Mouse (Mus musculus): Measurements from ENCODE around the gene Ube2l3. TPM values are rescaled to one million over a fixed set of nuclear protein-coding genes. Genes with fewer than 3 reads are reported as not detected.
A peak's percentile ranks its signal among the peaks of the same experiment; 100 is the strongest.

The Ube2l3 gene
- 410 and 436 TPM in 2 replicates for polyA plus RNA-seq (2016; fragmentation: Nextera tagmentation; extraction: Ambion mirVana)

DNA sequence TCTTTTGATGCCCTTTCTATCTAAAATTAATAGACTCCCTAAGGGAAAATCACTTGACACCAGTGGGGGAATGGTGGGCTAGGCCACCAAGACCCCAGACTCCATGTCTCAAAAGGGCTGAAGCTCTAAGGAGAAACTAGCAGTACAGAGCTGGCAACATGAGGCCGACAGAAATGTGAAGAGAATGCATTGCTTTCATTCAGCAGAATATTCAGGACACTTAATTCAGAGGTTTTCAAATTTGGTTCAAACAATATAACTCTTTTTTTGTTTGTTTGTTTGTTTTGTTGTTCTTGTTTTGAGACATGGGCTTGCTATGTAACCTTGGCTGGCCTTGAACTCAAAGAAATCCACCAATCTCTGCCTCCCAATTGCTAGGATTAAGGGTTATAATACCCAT lies at the start of gene Ube2l3:
TSS of gene Ube2l3 (minus strand) at position 101 of the 400 bp plus-strand sequence.
- Histone ChIP-seq H3K9me3 (no peaks in the 10 kb centered on the region), H3K27ac (replicated peaks) (peak within 1 kb of the TSS; percentile 98)

DNA sequence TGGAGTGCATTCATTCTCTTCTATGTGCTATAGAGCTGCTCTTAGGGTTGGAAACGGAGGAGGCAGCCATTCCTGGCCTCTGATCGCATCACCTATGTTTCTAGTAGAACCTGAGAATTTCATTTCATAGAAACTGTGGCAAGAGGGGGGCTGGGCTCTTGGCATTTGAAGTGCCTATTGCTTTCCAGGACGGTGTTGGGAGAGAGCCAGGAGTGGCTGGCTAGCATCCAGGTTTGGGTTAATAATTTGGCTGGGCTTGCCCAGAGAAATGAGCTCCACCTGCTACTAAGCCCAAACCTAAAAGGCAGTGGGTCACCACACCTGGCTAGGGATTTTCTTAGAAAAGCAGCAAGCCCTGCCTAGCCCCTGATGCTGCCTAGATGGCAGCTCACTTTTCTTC lies 49.1 kb upstream of the Ube2l3 start:
- 80% methylated on average over 3 of the region's 3 CpGs for WGBS

More for the DNA sequence above, at the start of gene Ube2l3:
- DNase-seq (ENCODE audit: low spot score): no peak
- H3K27me3 ChIP-seq (replicated peaks; ENCODE audit: low read depth, poor library complexity, severe bottlenecking): peaks cover 16% of the 10 kb centered on the region
- peaks cover 13% of the 10 kb centered on the region for H3K36me3 ChIP-seq (replicated peaks)
- 82% methylated on average over 1 of the region's 1 CpGs for WGBS
- H3K4me3 ChIP-seq: peak within 1 kb of the TSS; percentile 97
- H3K4me1 ChIP-seq: peaks cover 15% of the 10 kb centered on the region

DNA sequence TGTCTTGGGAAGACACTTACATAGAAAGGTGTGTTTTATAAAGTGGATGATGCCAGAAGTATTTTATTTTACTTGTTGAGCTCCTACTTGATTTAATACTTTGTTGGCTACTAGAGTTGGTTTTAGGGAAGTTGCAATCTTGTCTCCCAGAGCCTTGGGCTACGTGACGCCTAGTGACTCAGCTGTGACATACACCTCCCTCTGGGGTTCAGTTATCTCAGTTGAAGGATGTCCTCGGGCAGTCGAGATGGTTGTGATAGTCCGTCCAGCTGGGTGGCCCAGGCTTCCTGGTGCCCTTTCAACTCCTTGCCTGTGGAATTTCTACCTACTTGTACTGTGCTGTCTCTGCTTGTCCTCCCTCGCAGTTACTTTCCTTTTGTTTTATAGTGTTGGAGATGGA lies 46.7 kb upstream of the Ube2l3 start:
- no peaks in the 10 kb centered on the region; the same call in 1 of the 2 replicates for H3K36me3 ChIP-seq (replicated peaks)
- H3K4me1 ChIP-seq: peaks cover 41% of the 10 kb centered on the region
- H3K4me3 ChIP-seq: no peak overlapping the region
- no peak overlapping the region for H3K27ac ChIP-seq (replicated peaks)
- H3K9me3 ChIP-seq: no peaks in the 10 kb centered on the region
- WGBS: 62% methylated on average over 6 of the region's 6 CpGs
- DNase-seq (ENCODE audit: low spot score): no peak
- H3K27me3 ChIP-seq (replicated peaks; ENCODE audit: low read depth, poor library complexity, severe bottlenecking): no peaks in the 10 kb centered on the region

More for the DNA sequence above, 49.1 kb upstream of the Ube2l3 start:
- H3K4me1 ChIP-seq: peaks cover 48% of the 10 kb centered on the region
- H3K36me3 ChIP-seq (replicated peaks): peaks cover 15% of the 10 kb centered on the region
- no peak overlapping the region for H3K4me3 ChIP-seq
- H3K27ac ChIP-seq (replicated peaks): no peak overlapping the region
- no peak for DNase-seq (ENCODE audit: low spot score)
- H3K27me3 ChIP-seq (replicated peaks; ENCODE audit: low read depth, poor library complexity, severe bottlenecking): no peaks in the 10 kb centered on the region
- H3K9me3 ChIP-seq: no peaks in the 10 kb centered on the region

DNA sequence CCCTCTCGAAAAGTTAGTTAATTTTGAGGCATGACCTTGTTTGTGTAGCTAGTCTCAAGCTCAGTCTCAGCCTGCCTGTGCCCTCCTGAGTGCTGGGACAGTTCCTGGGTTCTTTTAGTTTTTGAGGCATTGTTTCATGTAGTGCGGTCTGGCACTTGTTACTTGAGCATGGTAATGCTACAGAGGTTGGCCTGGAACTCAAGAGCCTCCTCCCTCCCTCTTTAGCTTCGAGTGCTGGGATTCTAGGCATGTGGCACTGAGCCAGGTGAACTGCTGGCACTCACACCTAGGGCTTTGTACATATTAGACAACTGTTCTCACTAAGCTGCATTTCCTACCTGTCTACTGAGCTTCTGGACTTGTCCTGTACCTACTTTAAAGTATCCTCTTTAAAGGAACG lies 45.3 kb upstream of the Ube2l3 start:
- H3K9me3 ChIP-seq: no peaks in the 10 kb centered on the region
- H3K36me3 ChIP-seq (replicated peaks): no peaks in the 10 kb centered on the region; the same call in 1 of the 2 replicates
- H3K27me3 ChIP-seq (replicated peaks; ENCODE audit: low read depth, poor library complexity, severe bottlenecking): no peaks in the 10 kb centered on the region
- H3K4me1 ChIP-seq: peaks cover 36% of the 10 kb centered on the region
- H3K4me3 ChIP-seq: no peak overlapping the region
- no peak for DNase-seq (ENCODE audit: low spot score)
- no peak overlapping the region for H3K27ac ChIP-seq (replicated peaks)
- WGBS: 86% methylated on average over 4 of the region's 4 CpGs

DNA sequence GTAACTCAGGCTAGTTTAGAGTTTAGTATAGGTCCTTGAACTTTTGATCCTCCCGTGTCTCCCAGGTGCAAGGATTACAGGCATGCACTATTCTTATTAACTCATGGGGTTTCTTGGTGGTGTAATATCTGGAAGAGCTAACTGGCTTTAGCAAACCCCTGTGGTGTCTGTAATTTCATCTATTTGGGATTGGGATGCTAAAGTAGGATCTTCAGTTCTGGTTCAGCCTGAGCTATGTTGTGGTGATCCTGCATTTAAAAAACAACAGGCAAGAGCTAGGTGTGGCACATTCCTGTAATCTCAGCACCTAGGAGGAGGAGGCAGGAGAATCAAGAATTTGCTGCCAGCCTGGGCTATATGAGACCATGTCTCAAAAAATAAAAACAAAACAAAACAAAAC lies 42.5 kb upstream of the Ube2l3 start:
- WGBS: 85% methylated on average over 1 of the region's 1 CpGs
- H3K9me3 ChIP-seq: no peaks in the 10 kb centered on the region
- H3K27me3 ChIP-seq (replicated peaks; ENCODE audit: low read depth, poor library complexity, severe bottlenecking): no peaks in the 10 kb centered on the region
- no peak for DNase-seq (ENCODE audit: low spot score)
- peaks cover 23% of the 10 kb centered on the region for H3K4me1 ChIP-seq
- no peak overlapping the region for H3K27ac ChIP-seq (replicated peaks)
- no peak overlapping the region for H3K4me3 ChIP-seq
- no peaks in the 10 kb centered on the region; the same call in 1 of the 2 replicates for H3K36me3 ChIP-seq (replicated peaks)

DNA sequence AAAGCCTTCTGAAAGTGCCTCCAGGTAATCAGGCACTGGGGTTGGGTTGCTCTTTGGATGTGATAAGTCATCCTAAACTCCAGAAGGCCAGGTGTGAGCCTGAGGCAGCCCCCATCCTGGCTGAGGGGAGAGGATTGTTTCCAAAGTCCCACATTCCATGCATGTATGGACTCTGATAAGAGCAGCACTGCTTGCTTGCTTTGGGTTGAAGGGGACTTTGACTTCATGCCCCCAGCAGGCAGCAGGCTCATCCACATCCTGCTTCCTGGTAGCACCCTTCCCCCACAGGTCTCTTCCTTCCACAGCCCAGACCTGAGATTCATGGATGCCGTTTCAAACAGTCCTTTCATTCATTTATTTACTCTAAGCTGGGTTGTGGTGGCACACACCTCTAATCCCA lies 41.3 kb upstream of the Ube2l3 start:
- Histone ChIP-seq H3K27ac (replicated peaks) (no peak overlapping the region), H3K27me3 (replicated peaks; ENCODE audit: low read depth, poor library complexity, severe bottlenecking) (no peaks in the 10 kb centered on the region), H3K9me3 (no peaks in the 10 kb centered on the region), H3K4me3 (no peak overlapping the region), H3K36me3 (replicated peaks) (no peaks in the 10 kb centered on the region; the same call in 1 of the 2 replicates), H3K4me1 (peaks cover 18% of the 10 kb centered on the region)
- 83% methylated on average over 1 of the region's 1 CpGs for WGBS
- DNase-seq (ENCODE audit: low spot score): no peak

DNA sequence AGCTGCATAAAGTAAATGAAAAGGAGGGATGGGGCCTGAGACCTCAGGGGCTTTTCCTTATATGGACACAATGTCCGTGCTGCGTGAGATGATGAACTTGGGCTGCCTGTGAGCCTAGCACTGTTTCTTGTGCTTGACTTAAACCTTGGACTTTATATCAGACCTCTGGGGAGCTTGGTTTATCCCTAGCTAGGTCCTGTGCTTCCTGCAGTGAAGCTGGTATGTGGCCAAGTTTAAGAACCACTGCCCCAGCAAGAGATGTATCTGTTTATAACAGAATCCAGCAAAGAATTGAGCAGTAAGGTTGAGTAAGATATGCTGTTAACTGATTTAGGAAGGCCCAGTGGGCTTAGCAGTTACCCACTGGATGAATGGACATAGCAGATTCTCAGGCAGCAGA lies 37.0 kb upstream of the Ube2l3 start:
- WGBS: 86% methylated on average over 2 of the region's 2 CpGs
- Histone ChIP-seq H3K27ac (replicated peaks) (no peak overlapping the region), H3K9me3 (no peaks in the 10 kb centered on the region), H3K27me3 (replicated peaks; ENCODE audit: low read depth, poor library complexity, severe bottlenecking) (no peaks in the 10 kb centered on the region), H3K4me3 (no peak overlapping the region), H3K4me1 (peaks cover 50% of the 10 kb centered on the region), H3K36me3 (replicated peaks) (no peaks in the 10 kb centered on the region; the same call in 1 of the 2 replicates)
- DNase-seq (ENCODE audit: low spot score): no peak

DNA sequence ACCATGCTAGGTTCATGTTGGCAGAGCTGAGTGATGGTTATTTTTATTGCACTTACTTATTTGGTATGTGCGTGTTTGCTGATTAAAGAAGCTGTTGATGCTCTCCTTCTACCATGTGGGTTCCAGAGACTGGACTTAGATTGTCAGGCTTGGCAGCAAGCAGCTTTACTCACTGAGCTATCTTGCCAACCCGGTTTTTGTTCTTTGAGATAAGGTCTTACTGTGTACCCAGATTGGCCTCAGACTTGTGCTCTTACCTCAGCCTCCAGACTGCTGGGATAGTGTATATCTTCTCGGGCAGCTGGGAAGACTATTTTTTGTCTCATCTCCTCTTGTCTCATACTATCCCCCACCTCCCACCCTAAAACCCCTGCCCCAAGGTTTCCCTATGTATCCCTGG lies 35.2 kb upstream of the Ube2l3 start:
- no peak overlapping the region for H3K4me3 ChIP-seq
- no peak overlapping the region for H3K27ac ChIP-seq (replicated peaks)
- WGBS: 91% methylated on average over 3 of the region's 3 CpGs
- H3K4me1 ChIP-seq: peaks cover 50% of the 10 kb centered on the region
- no peaks in the 10 kb centered on the region for H3K36me3 ChIP-seq (replicated peaks)
- H3K9me3 ChIP-seq: no peaks in the 10 kb centered on the region
- no peak for DNase-seq (ENCODE audit: low spot score)
- H3K27me3 ChIP-seq (replicated peaks; ENCODE audit: low read depth, poor library complexity, severe bottlenecking): no peaks in the 10 kb centered on the region

DNA sequence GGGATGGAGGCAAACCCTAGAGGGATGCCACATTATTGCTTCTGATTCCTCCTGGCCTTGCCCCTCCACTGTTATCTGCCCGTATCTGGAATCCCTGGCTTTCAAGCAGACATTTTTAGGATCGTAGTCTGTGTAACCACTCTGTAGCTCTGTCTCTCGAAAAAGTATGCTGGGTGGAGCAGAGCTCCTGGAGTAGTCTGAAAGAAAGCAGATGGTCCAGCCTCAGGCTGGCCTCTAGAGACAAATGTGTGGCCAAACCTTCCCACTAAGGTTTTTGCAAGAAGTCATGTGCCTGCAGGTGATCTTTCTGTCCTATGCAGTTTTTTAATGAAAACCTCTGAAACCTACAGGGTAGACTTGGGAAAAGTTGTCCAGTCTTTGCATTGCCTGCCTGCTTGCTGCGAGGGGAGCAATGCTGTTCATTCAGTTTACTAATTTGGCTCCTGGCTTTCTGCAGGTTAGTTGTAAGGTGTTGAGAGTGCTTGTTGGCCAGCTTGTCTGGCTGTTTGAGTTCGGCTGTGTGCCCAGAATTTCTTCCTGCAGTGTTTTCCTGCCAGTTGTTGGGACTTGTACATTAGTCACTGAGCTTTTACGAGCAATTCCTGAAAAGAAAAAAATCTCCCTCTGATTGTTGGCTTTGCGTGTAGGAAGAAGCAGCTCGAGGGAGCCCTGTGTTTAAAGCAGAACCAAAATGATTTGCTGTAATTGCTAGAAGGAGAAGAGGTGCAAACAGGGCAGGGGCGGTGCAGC lies 32.6 kb upstream of the Ube2l3 start:
- H3K27ac ChIP-seq (replicated peaks): no peak overlapping the region; the same call in 1 of the 2 replicates
- no peak for DNase-seq (ENCODE audit: low spot score)
- peaks cover under 1% of the 10 kb centered on the region; the same call in 1 of the 2 replicates for H3K9me3 ChIP-seq
- 59% methylated on average over 9 of the region's 9 CpGs for WGBS
- H3K36me3 ChIP-seq (replicated peaks): no peaks in the 10 kb centered on the region
- H3K27me3 ChIP-seq (replicated peaks; ENCODE audit: low read depth, poor library complexity, severe bottlenecking): 0 out of 2 replicates have a peak, but pooled peaks cover 5% of the 10 kb centered on the region
- peak overlapping the region; percentile 66 for H3K4me3 ChIP-seq
- H3K4me1 ChIP-seq: peaks cover 49% of the 10 kb centered on the region

DNA sequence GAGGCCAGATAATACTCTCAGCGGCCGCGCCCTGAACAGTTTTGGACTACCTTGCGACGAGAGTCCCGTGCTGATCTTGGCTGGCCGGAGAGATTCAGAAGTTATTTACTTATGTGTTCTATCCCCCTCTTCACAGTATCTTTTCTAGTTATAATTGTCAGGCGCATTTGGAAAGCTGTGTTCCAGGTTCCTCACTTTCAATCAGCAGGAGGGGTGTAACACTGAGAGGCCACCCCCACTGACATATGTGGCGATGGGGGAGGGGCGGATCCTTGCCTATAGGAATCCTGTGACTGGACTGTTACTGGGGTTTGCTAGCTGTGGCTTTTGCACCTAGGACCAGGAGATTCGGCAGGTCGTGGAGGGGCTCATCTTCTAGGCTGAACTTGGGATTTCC lies 32.0 kb upstream of the Ube2l3 start:
- H3K4me1 ChIP-seq: peaks cover 48% of the 10 kb centered on the region
- peak; percentile 70 for DNase-seq (ENCODE audit: low spot score)
- 2% methylated on average over 12 of the region's 12 CpGs for WGBS
- no peaks in the 10 kb centered on the region for H3K36me3 ChIP-seq (replicated peaks)
- peaks cover 7% of the 10 kb centered on the region; the same call in 1 of the 2 replicates for H3K9me3 ChIP-seq
- peak overlapping the region; percentile 66 for H3K4me3 ChIP-seq
- H3K27ac ChIP-seq (replicated peaks): peak overlapping the region; percentile 98
- 0 out of 2 replicates have a peak, but pooled peaks cover 5% of the 10 kb centered on the region for H3K27me3 ChIP-seq (replicated peaks; ENCODE audit: low read depth, poor library complexity, severe bottlenecking)

DNA sequence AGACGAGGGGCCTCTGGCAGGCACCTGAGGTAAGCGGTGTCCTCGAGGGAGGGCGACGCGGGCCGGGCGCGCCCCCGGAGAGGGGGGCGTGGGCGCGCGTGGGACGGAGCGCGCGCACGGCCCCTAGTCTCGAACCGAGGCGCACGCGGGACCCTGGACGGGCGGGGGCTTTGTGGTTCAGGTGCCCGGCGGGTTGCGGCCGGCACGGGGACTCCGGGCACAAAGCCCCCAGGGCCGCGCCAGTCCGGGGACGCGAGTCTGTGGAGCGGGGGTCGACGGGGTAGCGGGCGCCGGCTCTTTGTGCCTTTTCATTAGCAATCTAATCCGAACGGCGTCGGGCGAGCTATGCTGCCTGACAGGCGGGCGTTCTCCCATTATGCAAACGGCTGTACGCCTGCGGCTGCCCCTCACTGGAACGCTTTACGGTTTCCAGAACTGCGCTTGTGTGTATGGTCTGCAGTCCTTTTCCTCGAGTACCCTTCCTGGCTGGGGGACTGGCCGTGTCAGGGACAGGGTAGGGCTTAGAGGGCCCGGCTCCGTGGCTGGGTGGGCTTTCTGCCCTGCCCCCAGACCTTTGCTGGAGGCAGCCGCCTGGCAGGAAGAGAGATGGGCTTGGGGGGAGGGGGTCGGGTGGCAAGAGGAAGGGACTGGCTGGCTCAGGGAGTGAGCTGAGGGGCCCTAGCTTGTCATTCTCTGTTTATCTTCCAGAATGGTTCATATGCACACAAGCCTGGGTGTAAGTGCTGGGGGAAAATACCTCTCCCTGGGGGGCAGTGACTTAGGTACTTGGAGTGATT lies 31.5 kb upstream of the Ube2l3 start:
- under 1% methylated on average over 62 of the region's 62 CpGs for WGBS
- H3K36me3 ChIP-seq (replicated peaks): no peaks in the 10 kb centered on the region
- peaks cover 10% of the 10 kb centered on the region; the same call in 1 of the 2 replicates for H3K9me3 ChIP-seq
- H3K4me1 ChIP-seq: peaks cover 45% of the 10 kb centered on the region
- DNase-seq (ENCODE audit: low spot score): peak; percentile 80
- peak overlapping the region; percentile 66 for H3K4me3 ChIP-seq
- peak overlapping the region; percentile 98 for H3K27ac ChIP-seq (replicated peaks)
- H3K27me3 ChIP-seq (replicated peaks; ENCODE audit: low read depth, poor library complexity, severe bottlenecking): 0 out of 2 replicates have a peak, but pooled peaks cover 5% of the 10 kb centered on the region

DNA sequence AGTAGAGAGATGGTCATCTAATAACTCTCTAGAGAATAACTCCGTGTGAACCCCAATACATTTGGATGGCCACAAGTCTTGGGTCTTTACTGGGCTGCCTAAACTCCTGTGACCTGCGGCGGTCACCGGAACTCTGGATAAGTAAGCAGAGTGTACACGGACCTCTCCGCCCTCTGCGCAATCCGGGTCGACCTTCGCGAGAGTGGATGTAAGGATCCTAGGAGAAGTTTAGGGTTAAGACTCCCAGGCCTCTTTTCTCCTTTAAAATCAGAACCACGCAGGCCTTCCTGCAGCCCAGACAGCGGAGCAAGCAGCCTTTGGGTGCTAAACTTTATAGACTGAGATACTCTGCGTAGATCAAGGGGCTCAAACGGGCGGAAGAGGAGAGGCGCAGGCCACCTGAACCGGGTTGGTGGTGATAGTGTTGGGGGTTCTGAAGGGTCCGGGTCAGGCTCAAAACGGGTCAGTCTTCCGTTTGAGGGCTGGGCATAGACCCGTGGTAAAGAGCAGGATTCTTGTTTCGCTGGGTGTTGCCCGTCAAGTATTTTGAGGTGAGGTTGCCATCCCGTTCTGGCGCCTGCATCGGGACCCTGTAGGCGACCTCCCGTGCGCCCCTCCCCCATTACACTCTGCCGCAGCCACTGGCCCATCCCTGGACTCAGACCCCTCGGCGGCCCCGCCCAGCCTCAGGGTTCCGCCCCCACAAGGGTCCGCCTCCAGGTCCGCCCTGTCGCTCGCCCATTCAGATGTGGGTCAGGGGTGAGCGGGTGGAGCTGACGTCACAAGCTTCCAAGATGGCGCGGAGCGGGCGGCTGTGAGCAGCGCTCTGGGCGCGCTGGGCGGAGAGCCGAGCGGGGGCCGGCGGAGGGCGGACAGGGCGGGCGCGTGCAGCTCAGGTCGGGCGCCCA lies 30.6 kb upstream of the Ube2l3 start, which contains the start of gene Hic2:
TSS of gene Hic2 (plus strand) at position 779 of the 908 bp plus-strand sequence.
- Histone ChIP-seq H3K27ac (replicated peaks) (peak within 1 kb of the TSS; percentile 98), H3K27me3 (replicated peaks; ENCODE audit: low read depth, poor library complexity, severe bottlenecking) (0 out of 2 replicates have a peak, but pooled peaks cover 5% of the 10 kb centered on the region), H3K9me3 (peaks cover 10% of the 10 kb centered on the region; the same call in 1 of the 2 replicates), H3K36me3 (replicated peaks) (no peaks in the 10 kb centered on the region), H3K4me1 (peaks cover 36% of the 10 kb centered on the region), H3K4me3 (peak within 1 kb of the TSS; percentile 66)
- peak; percentile 99 for DNase-seq (ENCODE audit: low spot score)
- under 1% methylated on average over 59 of the region's 59 CpGs for WGBS
